Mouse (Mus musculus): Measurements from ENCODE around the gene Tnfsf11.
A peak's percentile ranks its signal among the peaks of the same experiment; 100 is the strongest.

Gene Tnfsf11

DNA sequence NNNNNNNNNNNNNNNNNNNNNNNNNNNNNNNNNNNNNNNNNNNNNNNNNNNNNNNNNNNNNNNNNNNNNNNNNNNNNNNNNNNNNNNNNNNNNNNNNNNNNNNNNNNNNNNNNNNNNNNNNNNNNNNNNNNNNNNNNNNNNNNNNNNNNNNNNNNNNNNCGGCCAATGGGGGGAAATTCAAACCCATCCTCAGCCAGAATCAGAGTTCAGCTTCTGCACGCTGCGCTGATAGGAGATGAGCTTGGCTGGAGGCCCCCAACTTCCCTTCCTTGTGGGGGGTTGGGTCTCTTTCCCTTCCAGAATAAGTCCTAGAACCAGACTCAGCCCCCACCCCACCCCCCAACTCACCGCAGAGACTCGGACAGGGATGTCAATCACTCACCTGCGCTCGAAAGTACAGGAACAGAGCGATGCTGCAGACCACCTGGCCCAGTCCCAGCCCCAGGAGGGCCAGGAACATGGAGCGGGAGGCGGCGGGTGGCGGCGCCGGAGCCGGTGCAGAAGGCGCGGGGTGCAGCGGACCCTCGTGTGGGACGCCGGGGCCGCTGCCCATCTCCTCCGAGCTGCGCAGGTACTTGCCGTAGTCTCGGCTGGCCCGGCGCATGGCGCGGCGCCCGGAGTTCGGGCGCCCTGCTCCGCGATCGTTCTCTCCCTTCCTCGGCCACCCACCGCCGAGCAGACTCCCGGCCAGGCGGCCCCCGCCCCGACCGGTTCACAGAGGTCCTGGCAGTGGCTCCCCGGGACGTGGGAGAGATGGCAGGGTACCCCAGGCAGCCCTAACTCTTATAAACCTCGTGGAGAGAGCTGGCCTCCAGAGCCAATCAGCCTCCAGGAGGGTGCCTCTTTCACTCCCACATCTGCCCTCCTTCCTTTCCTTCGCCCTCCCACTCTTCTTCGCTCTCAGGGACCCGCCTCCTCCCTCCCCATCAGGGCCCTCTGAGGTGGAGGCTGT is at the start of gene Tnfsf11:
TSS of gene Tnfsf11 (minus strand) at position 758 of the 952 bp plus-strand sequence.
- no peak for DNase-seq (ENCODE audit: low spot score in 2 of 2)

DNA sequence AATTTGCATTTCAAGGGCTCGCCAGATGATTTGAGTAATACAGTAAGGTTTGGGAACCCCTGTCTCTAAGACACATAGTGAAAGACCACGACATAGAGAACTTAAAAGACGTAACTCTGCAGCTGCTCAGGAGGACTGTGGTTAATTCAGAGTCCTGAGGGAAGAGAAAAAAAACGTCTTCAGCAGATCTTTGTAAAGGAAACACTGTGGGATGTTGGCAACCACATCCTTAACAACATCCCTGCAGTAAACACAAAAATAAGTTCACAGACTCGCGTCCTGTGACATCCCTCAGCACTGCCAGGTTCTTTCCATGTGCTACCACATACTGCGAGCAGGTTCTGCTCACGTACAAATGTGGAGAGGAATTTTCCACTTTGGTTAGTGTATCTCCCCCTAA is 48.9 kb upstream of the Tnfsf11 start:
- DNase-seq (ENCODE audit: low spot score in 2 of 2) = no peak

DNA sequence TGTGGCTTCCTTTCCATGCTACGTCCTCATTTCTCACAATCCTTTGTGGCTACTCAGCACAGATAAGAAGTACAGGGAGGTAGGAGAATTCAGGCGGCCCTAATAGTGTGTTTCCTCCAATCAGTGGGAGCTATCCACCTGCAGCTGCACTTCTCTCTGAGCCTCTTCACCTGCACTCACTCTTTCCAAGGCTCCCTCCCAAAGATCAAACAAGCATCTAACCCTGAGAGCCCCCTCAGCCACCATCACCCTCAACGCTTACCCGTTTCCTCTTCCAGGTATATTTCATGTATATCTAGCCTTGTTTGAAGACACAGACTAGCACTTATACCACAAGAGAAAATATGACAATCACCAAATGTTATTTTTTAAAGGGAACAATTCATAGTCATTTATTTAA is 47.5 kb upstream of the Tnfsf11 start:
- DNase-seq (ENCODE audit: low spot score in 2 of 2) = no peak

DNA sequence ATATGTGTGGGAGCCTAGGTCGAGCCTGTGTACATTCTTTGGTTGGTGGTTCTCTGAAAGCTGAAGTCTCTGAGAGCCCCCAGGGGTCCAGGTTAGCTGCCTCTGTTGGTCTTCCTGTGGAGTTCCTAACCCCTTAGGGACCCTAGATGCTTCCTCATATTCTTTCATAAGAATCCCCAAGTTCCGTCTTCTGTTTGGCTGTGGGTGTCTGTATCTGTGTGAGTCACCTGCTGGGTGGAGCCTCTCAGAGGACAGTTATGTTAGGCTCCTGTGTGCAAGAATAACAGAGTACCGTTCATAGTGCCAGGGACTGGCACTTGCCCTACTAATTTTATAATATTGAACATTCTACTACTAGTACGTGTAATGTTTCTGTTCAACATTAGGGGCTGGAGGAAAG is 45.0 kb upstream of the Tnfsf11 start:
- DNase-seq (ENCODE audit: low spot score in 2 of 2) = no peak

DNA sequence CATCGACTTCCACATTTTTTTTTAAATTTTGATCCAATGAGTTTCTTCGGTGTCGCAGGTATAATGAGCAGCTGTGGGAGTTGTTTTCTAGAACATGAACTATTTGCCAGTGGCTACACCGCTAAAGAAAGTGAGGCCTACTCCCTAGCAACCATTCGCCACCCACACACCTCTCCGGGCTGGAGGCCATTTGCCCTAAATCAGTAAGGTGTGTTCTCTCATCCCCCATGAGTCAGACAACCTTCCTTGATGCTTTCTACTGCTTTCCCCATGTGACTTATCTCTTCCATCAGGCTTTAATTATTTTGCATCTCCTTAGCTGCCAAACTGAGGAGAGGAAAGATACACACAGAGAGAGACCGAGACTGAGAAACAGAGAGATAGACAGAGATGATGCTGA is 43.7 kb upstream of the Tnfsf11 start:
- DNase-seq (ENCODE audit: low spot score in 2 of 2) = no peak

DNA sequence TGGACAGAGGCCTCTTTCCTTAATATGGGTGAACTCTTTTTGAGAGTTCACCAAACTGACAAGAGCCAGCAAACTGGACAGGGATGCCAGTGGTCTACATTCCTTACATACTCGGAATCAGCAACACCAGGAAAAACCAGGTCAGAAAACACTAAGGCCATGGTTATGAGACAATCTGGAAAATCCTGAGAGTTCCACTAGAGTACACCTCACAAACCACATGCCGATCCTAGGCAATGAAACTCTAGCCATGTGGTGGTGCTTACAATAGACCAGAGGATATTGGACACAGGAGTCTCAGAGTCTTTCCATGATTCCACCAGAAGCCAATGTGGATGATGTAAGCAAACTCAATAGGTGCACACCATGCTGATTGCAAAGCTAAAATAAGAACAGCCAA is 39.9 kb upstream of the Tnfsf11 start:
- no peak for DNase-seq (ENCODE audit: low spot score in 2 of 2)

DNA sequence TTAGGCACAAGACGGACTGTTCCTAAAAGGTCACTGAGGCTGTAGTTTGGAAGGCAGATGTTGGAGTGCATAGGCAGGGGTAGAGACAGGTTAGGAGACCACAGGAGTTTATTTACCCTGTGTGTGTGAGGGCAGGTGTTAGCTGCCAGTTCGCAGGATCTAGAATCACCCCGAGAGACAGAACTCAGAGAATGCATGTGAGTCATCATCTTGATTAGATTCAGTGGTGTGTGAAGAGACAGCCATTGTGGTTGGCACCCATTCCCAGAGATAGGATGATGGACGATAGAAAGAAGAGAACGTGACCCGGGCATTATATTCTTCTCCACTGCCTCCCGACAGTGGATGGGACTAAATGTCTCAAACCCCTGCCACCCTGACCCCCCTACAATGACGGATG is 35.2 kb upstream of the Tnfsf11 start:
- no peak for DNase-seq (ENCODE audit: low spot score in 2 of 2)

DNA sequence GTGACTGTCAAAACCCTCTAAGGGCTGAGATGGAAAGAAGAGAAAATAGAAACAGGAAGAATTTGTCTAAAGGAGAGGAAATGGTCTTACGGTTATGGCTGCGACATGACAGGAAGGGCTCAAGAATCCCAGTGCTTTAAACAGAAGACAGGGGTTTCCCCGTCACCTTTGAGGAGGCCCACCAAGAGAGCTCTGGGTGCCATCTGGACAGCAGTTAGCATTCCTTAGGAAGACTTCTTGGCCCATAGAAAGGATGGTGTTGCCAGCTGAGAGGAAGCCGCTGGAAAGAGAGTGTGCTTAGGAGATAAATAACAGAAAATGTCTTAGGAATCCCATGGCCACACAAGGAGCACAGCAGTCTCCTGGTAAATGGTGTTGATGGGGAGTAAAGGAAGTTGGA is 34.3 kb upstream of the Tnfsf11 start:
- no peak for DNase-seq (ENCODE audit: low spot score in 2 of 2)

DNA sequence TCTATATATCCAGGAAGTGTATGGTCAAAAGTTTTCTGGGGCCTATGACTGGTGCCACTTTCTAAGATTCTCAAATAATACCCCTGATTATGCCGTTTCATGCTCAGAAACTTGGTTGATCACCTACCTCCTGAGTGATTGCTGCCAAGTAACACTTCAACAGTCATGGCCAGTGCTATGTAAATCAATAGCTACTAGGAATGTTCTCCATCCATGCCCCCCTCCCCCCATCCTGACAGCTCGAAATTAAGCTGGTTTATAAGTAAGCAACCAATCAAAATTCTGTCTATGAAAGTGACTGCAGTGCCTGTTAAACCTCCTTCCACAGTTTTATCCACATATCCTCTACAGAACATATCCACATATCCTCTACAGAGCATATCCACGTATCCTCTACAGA is 25.5 kb upstream of the Tnfsf11 start:
- DNase-seq (ENCODE audit: low spot score in 2 of 2) = no peak

DNA sequence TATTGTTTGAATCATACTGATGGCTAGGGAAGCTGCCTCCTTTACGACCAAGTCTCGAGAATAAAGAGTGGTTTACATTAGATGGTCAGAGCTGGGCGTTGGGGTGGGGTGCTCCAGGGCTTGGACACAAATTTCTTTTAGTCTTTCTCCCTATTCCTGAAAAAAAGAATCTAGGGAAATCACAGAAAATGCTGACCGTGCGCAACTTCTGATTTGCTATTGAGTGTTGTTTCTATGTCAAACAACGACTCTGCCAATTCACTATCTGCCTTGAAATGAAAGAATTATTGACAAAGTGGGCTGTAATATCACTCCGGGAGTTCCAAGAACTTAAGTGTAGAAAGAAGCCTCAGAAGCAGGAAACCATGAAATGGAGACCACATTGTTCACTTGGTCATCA is 23.5 kb upstream of the Tnfsf11 start:
- no peak for DNase-seq (ENCODE audit: low spot score in 2 of 2)

DNA sequence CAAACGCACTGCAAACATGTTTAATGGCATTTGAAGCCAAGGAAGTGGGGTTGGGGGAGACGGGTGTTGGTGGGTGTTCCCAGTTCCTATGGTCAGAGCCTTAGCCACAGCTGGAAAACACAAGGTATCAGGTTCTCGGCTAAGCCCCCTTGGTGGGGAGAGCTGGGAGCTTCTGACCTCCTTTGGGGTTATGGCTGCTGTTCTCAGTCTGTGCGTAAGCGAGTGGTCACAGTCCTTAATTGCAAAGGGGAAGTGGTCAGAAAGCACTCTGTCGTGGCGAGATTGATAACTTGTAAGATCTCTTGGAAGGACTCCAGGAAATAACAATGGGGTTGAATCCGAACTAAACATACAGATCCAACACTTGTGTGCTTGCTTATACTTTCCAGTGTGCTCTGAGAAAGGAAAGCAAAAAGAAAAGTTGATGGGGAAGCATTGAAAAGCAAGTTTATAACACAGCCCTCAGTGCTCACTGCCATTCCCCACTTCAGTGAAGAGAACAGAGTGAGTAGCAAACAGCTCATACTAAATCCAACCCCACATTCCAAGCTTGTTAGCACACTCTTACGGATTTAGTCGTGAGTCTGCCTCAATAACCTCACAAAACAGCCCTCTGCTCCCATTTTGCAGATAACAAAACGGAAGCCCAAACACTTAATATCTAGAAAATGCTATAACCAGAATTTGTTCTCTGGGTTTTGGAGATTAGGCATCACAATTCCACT is 22.9 kb upstream of the Tnfsf11 start:
- no peak for DNase-seq (ENCODE audit: low spot score in 2 of 2)

DNA sequence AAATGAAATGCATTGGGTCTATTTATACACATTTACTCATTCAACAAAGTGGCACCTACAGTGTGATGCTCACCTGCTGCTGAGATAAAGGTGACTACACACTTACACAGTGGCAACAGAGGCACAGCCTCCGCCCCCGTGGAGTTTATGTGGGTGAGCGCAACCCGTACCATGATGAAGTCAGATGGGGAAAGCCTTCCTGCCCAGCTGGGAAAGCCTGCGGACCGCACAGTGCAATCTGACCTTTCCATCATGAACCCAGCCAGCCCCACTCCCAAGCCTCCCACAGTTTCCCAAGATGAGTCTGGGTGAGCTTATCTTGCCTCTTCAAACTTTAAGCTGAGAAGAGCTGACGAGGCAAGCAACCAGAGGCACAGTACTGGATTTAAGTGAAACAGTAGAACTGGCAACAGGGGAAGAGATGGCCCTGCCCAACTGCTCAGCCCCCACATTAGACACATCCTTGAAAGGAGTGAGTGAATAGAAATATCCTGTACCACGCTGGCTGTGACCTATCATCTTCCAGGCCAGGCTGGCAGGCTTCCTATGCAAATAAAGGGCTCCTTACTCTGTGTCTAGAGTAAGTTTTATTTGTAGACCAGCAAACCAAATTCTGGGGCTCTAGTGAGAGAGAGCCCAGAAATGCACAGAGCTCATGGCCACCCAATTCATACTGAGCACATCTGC is 22.1 kb upstream of the Tnfsf11 start:
- DNase-seq (ENCODE audit: low spot score in 2 of 2) = no peak

DNA sequence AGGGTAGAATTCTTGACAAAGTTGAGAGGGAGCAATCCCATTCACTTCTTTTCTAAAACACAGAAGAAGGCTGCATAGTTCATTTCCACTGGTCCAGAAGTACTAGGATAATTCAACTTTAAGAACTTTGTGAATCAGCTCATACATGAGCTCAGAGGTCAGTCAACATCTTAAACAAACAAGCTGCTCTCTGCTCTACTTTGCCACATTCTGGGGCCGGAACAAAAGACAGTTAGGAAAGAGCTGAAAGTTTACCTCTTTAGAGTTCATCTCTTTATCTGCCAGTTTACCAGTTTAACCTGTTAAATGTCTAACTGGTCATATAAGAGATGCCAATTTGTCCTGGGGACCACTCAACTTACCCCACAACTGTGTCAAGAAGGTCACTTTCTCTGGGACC is 15.5 kb upstream of the Tnfsf11 start:
- DNase-seq (ENCODE audit: low spot score in 2 of 2) = no peak

DNA sequence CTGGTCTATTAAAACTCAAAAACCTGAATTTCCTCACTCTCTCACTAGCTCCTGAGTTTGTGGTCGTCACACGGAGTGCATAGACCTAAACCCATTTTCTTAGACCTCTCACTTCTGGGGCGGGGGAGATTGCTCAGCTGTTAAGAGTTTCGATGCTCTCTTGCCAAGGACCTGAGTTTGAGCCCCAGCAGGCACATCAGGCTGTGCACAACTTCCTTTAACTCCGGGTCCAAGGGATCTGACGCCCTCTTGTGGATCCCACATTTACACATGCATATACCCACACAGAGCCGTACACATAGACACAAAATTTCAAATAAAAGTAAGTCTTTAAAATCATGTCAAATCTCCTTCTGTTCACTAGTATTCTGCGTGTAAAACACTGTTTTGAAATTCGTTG is 15.1 kb upstream of the Tnfsf11 start:
- DNase-seq (ENCODE audit: low spot score in 2 of 2) = no peak

DNA sequence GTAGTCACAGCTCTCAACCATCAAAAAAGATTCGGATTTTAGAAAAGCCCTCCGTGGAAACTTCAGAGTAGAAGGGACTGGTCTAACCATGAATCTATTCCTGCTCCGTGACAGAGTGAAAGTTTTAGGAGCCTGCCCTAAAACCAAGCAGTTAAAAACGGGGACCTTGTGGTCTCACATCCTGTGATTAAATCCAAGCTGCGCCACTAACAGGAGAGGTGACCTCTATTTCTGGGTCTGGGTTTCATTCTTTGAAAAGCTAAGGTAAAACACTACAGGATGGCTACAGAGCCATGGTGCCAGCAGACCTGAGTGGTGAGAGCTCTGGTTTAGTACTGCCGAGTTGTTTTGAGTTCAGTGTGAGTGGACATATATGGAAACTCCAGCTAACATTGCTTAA is 12.4 kb upstream of the Tnfsf11 start:
- no peak for DNase-seq (ENCODE audit: low spot score in 2 of 2)

DNA sequence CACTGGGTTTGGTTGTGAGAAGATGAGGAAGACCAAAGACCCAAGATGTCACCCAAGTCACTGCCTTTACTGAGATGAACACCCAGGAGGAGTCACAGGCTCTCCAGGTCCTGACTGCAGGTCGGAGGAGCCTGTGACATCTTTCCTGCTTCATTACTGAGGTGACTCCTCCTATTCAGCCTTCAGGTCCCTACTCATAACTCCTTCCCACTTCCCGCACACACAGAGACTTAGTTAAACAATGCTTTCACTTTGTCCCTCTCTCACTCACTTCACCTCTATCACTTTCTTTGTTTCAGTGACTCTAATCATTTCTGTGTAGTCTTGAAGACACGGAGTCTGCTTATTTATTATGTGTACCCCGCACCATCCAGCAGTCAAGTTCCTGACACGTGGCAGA is 11.7 kb upstream of the Tnfsf11 start:
- DNase-seq (ENCODE audit: low spot score in 2 of 2) = no peak

DNA sequence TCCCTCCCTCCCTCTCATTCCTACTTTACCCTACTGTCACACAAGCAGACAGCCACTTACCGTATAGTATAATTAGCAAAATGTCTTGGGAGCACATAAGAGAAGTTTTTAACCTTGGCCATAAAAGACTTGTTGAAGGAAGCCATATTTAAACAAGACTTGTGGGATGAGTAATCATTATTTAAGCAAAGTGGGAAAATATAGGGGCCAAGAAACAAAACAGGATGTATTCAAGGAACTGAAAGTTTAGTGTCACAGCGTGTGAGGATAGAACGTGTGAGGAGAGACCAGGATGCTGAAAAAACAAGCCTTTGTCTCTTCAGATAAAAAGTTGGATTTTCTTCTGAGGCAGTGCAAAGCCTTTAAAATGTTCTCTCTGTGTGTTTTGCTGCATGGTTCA is 11.2 kb upstream of the Tnfsf11 start:
- no peak for DNase-seq (ENCODE audit: low spot score in 2 of 2)

DNA sequence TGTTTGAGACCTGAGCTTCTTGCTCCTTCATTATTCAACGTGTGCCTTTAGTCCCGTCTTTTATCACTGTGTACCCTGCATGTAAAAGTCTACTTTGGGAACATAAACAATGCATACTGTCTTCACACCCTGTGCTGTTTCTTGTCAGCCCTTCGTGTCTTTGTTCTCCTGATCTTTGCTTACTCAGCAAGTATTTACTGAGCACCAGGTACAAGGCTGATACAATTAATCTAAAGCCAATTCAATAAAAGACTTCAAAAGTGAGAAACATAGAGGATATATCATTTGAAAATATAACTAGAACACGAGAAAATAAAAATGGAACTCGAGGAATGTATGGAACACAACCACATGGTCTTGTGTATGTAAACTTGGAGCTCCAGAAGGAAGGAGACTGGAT is 9.8 kb upstream of the Tnfsf11 start:
- no peak for DNase-seq (ENCODE audit: low spot score in 2 of 2)

DNA sequence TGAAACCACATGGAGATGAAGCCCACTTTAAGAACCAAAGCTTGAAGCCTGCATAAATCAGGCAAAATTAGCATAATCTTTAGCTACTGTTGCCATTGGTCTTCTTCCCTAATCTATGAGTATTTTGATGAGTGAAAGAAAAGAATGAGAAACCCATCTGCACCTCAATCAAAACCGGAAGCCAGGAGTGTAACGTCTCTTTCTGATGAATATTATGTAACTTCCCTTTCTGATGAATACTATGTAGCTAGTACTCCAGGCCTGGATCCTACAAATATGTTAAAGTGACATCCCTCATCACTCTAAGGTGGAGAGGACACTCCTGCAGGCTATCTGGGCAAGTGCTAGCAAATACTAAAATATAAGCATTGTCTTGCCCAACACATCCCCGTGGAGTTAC is 6.9 kb downstream of the Tnfsf11 start:
- DNase-seq (ENCODE audit: low spot score in 2 of 2) = no peak

DNA sequence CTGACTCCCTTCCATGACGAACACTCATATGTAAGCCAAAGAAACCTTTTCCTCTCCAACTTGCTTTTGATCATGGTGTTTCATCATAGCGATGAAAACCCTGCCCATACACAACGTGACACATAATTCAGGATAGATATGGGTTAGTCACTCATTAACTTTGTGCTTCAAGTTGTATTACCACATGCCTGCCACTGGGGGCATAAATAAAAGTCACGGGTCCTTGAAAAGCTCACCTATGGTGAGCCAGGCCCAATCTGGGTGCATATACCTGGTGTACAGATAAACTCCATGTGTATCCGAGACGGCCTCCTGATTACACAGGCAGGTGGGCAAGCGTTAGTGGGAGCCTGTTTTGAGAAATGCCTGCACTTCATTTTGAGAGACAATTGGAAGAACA is 15.2 kb downstream of the Tnfsf11 start:
- DNase-seq (ENCODE audit: low spot score in 2 of 2) = no peak

DNA sequence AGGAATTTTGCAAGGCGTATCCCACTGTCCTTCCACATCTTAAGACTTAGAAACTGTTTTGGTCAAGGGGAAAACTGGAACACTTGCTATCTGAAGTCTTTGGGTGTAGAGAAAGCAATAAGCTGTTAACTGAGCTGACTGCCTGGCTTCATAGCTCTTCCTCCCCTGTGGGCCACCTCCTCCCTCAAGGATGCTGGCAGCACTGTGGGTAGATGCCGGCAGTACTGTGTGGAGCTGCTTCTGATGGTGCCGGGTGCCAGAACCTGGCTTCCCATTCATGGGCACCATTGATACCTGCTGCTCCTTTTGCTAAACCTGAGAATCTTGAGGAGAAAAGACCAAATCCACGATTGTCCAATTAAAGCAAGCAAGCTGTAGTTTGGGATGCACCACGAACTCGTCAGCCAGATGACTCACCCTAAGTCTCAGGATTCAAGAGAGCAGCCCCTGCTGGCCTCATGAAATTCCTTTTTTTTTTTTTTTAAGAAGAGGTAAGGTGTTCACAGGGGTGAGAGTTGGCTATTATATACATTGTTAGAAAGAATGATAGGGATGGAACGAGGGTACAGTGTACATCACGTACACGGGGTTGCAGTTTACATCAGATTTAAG is 17.8 kb downstream of the Tnfsf11 start:
- peak in 1 of 2 experiments; percentile 49 for DNase-seq (ENCODE audit: low spot score in 2 of 2)

DNA sequence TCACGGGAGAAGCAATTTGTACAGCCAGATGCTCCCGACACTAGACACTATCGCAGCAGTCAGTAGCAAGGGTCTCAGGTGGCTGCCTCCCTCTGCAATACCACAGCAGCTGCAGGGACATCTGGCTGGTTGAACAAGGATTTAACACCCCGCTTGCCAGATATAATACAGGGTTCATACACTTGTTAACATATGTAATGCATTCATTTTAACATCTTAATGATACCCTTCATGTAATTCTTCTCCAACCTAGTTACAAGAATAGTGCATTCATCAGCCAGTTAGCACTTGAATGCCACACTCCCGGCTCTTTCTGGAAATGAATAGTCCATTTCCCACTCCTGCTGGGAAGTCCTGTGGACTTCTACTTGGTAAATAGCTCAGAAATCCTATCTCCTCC is 18.9 kb downstream of the Tnfsf11 start:
- no peak for DNase-seq (ENCODE audit: low spot score in 2 of 2)
